Mouse (Mus musculus): ENCODE results near the gene 1110059E24Rik.
"Not testable (repeated sequence)": the region's sequence is repeated elsewhere in the genome, so short reads cannot be mapped to it uniquely, and the experiment has no call there.

Gene 1110059E24Rik

DNA sequence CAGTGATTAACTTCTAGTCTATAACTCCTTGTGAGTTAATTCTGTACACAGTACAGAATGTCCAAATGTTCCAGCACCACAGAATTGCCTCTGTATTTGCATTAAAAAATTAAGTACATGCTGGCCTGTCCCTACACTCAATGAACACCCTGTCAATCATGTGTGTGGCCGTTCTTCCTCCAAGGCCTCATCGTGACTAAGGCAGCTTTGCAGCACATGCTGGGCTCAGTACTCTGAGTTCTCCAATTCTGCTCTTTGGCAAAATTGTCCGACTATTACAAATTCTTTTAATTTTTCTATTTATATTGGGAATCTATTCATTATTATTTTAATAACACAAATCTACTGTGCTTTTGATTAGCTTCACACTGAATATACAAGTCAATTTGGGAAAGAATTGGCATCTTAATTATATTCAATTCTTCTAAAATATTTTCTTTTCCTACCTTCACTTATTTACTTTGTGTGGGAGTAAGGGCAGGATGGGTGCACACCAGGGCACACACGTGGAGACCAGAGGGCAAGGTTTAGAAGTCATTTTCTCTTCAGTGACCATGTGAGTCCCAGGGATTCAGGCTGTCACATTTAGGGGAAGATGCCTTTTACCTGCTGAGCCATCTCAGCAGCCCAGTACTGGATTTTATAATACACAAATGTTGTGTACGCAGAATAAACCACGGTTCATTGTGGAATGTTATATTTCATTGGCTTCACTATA is 26.3 kb downstream of the 1110059E24Rik start:
- no peak for DNase-seq (ENCODE audit: low spot score)

DNA sequence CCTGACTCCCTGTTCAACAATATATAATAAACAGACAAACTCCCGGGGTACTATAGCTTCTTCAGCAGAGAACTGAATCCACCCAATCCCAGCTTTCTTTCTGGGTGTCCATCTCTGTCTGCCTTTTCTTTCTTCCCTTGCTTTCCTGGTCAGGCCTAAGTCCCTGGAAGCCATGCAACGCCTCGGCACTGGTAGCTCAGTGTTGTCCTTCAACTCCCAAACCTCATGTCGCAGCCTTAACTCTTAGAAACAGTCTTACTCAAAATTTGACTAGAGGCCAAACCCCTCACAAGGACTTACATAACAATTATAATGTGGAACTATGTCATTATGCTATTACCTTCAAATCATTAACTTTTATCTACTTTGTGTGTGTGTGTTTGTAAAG is 28.6 kb downstream of the 1110059E24Rik start:
- no peak for DNase-seq (ENCODE audit: low spot score)

DNA sequence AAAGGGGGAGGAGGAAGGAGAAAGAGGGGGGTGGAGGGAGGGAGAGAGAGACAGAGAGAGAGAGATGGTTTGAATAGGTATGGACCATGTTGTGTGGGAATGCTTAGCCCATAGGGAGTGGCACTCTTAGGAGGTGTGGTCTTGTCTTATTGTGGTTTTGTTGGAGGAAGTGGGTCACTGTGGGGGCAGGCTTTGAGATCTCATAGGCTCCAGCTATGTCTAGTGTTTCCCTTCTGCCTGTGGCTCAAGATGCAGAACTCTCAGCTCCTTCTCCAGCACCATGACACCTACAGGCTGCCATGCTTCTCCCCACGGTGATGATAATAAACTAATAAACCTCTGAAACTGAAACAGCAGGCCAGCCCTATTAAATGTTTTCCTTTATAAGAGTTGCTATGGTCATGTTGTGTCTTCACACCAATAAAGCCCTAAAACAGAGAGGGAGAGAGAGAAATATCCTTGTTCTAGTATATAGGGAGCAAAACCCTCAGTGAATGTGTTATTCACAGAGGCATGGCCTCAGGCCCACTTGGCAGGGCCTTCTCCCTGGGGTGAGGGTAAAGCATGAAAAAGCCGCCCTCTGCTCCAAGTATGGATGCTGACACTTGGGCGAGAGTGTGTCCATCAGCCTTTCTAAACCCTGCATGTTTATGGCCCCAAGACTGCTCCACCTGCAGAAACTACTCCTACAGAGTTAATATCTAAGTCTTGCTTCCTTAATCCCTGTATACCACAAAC is 29.2 kb downstream of the 1110059E24Rik start:
- DNase-seq (ENCODE audit: low spot score), result peak; percentile 24

DNA sequence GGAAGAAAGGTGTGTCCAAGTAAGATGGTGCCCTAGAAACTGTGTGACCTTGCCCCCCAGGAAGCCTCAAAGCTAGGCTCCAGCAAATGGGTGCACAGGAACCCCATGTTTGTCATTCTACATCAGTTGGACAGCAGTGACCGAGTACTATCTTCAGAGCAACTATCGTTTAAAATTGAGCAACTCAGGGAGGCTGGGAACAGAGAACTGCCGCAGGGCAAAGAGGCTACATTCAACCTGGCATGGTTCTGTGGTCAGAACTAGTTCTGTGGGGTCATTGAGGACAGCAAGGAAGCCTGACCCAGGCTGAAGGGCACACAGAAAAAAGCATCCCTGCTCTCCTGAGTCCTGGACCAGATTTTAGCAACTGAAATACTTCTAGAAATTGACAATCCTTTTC is 37.0 kb downstream of the 1110059E24Rik start:
- no peak for DNase-seq (ENCODE audit: low spot score)

DNA sequence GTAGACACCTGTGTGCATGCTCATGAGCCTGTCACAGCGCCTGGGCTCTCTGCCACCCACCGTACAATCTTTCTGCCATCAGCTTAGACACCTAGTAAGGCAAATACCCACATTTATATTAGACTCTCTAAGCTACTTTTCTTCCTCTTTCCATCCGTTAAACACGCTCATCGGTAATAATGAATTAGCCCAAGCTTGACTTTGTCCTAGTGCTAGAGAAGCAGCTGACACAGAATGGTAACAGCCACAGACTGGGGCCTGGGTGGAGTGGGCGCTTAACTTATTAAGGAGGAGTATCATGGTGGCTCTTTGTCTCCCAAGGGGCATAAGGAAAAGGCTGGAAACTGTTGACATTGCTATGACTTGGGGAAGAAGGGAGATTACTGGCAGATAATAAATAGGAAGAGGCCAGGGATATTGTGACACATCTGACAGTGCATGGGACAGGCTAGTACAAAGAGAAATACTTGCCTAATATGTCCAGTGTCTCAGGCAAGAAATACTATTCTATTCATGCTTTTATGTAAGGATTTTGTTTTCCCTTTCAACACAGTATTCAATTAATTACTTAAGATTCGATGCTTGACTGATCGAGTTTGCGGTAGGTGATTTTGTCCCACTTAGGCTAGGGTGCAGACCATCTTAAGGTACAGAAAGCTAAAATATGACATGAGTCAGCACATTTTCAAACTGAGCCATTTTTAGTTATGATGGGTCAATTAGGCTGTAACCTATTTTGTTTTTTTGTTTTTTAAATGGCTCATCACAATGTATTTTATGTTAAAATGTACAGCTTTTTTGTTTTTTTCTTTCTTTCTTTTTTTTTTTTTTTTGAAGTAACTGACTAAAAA is 40.8 kb downstream of the 1110059E24Rik start:
- DNase-seq (ENCODE audit: low spot score), result no peak

DNA sequence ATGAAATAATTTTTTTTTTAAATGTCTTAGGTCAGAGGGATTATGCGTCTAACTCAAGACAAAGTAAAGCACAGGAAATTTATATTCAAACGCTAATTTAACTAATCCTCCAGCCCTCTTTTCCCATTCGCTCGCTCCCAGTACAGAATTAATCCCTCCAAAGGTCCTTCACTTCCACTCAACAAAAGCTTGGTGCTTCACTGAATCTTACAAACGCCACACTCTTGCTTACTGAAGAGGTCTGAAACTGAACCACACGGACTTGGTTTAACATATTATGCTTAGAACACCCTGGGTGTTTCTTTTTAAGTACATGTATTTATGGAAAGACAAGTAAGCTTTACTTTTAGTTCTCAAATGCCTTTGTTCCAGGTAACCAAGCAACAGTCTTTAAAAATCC is 41.5 kb downstream of the 1110059E24Rik start:
- DNase-seq (ENCODE audit: low spot score), result no peak

DNA sequence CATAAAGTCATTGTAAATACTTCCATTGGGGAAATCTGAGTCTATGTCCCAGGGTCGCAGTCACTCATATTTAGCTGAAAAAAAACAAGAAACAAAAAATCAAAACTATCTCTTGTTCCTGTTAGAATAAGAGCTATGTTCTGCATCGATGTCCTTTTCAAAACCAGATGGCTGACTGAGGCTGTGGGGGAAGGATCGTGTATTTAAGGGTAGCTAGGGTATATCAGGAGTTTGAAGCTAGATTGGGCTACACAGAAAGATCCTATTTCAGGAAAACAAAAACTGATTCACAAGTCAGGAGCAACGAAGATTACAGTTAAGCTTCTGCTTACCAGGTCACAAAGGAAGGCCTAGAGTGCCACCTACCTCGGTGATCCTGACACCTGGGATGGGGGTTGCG is 42.5 kb downstream of the 1110059E24Rik start:
- DNase-seq (ENCODE audit: low spot score), result no peak

DNA sequence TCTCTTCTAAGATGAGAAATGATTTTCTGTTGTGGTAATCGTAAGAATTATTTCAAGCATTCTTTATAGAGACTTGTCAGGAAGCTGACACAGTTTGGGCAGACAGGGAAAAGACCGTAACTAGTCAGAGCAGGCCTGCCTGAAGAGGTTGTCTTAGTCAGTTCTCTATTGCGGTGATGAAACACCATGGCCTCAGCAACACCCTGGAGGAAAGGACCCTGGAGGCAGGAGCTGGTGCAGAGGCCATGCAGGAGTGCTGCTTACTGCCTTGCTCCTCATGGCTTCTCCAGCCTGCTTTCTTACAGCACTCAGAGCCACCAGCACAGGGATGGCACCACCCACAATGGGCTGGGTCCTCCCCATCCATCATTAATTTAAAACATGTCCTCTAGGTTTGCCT is 47.5 kb downstream of the 1110059E24Rik start:
- no peak for DNase-seq (ENCODE audit: low spot score)

DNA sequence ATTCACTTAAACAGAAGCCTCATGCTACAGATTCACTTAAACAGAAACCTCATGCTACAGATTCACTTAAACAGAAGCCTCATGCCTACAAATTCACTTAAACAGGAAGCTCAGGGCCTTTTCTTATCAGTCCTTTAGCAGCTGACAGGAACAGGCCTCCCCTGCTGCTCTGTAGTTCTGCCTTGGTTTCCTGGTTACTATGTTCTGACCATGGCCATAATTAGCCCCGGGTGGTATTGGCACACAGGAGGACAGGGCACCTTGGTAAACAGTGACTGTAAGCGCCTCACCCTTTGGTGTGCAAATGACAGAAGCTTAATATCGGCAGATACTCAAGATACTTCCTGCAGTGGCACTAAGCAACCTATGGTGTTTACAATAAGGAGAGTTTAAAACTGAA is 48.9 kb downstream of the 1110059E24Rik start:
- DNase-seq (ENCODE audit: low spot score), result no peak

DNA sequence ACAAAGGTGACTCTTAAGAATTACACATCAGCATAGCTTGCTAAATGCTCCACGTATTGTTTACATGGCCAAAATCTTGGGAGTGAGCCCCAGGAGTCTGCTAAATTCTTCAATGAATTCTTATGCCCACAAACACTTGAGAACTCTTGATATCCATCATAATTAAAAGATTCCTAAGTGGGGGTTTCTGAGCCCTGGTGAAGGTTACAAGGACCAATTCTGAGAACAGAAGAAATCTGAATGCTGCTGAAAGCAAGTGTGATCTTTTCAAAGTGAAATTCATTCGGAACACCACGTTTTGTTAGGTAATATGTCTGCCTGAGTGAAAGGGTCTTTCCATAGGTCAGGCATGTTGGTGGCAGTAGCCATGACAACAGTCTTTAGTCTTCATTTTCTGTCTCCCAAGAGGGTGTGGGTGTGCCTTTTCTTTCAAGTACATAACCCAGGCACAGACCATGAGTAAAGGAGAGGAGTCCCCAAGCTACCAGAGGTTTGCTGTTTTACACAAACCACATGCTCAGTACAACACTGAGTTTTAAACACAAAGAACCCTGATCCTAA is 51.2 kb downstream of the 1110059E24Rik start:
- no peak for DNase-seq (ENCODE audit: low spot score)

DNA sequence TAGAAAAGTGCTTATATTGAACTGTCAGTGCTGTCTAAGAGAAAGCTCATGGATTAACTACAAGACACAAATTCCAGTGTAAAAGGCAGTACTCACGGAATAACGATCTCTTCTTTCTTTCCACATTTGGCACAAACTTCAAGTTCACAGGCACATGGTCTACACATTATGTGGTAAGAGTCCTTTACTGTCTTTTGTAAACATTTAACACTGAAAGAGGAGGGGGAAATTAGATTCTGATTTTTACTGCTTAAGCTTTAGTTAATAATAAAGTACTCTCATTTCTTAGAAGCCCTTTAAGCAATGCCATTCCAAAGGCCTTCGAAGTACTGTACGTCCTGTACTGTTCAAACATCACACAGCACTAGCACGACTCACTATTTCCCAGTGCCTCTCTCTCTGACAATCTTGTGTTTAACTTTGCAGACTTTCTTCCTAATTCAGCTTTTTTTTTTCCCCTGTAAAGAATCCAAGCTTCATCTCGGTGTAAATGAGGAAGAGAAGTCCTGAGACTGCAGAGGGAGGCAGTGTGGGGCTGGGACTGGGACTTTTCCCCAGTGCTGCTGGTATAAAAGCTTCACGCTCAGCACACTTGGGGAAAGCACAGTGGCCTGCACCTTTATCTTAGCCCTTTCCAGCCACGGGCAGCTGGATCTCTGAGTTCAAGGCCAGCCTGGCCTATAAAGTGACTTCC is 54.0 kb downstream of the 1110059E24Rik start:
- DNase-seq (ENCODE audit: low spot score), result no peak

DNA sequence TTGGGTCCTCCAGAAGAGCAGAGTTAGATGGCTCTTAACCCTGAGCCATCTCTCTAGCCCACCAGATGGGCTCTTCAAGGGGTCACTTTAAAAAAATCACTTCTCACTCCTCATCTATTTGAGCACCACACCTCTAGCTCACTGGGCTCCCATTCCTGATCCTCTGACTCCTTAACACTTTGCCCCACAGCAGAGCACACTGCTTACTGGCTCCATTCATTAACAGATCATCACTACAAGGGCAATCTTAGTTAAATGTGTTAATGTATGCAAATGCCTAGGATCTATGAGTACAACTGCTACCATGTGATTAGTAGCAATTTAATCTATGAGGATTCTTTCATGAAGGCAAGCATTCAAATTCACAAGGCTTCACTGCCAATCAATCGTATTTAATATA is 58.1 kb downstream of the 1110059E24Rik start:
- no peak for DNase-seq (ENCODE audit: low spot score)

DNA sequence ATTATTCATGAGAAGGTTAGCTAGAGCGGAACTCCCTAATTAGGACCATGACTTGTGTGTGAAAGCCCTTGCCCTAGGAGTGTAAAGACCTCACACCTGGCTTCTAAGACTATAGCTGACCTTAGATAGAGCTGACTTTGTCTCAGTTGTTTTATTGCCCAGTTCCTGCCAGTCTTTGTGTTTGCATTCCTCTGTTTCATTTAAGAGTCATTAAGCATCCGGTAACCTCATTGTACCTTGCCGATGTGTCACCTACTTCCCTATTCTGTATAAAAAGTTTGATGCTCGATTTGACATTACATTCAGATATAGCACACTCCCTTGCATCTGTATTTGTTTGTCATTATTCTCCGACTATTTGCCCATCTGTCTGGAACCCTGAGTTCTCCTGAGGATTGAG is 60.6 kb downstream of the 1110059E24Rik start:
- not testable (repeated sequence) for DNase-seq (ENCODE audit: low spot score)

DNA sequence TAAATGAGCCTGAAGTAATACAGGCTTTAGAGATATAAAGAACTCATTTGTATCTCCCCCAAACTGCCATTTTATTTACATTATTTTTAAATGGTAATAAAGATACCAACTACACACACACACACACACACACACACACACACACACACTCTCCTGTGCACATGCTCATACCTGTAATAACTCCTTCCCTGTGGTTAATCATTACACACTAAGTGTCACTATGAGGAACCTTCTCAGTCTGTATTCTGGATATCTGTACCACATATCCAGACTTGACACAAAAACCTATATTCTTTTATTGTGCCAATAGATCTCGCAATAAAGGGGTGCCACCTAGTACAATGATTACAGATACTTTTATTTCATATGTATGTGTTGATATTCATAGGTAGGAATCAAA is 62.9 kb downstream of the 1110059E24Rik start:
- DNase-seq (ENCODE audit: low spot score), result no peak

DNA sequence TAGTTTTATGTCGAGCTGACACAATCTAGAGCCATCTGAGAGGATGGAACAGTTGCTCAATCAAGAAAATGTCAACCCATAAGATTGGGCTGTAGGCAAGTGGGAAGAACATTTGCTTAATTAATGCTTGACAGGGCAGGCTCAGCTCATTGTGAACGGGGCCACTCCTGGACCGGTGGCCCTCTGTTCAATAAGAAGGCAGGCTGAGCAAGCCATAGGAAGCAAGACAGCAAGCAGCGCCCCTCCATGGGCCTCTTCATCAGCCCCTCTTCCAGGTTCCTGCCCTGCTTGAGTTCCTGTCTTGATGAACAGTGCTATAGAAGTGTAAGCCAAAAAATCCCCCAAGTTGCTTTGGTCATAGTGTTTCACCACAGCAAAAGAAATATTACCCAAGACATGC is 65.2 kb downstream of the 1110059E24Rik start:
- DNase-seq (ENCODE audit: low spot score), result no peak

DNA sequence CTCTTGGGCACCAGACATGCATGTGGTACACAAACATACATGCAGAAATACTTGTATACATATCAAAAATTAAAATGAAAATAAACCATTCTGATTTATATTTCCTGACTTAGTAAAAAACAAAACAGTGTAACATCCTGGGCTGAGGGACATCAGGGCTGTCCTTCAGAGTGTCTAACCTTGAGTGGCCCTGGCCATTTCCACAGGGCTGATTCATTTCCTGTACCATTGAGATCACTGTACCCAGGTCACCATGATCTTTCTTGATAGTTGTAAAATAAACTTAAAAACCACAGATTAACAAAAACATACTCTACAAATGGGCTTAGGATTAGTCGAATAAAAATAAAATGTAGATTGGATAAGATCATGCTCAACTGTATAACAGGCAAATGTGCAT is 66.2 kb downstream of the 1110059E24Rik start:
- DNase-seq (ENCODE audit: low spot score), result no peak

DNA sequence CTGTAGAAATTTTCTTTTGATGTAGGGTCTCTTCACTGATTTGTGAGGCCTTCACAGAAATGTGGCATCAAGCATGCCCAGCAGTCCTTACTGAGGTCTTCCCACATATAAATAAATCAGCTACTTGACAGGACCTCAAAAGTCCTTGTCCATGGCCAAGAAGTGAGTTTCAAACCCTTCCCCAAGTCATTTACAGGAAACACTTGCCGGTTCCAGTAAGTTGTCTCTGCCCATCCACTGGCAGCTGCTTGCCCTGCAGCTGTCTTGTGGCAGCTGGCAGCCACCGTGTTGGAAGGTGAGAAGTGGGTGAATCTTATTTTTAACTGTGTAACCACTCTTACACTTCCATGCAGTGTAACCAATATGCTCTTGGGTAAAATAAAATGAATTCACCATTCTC is 66.9 kb downstream of the 1110059E24Rik start:
- no peak for DNase-seq (ENCODE audit: low spot score)

DNA sequence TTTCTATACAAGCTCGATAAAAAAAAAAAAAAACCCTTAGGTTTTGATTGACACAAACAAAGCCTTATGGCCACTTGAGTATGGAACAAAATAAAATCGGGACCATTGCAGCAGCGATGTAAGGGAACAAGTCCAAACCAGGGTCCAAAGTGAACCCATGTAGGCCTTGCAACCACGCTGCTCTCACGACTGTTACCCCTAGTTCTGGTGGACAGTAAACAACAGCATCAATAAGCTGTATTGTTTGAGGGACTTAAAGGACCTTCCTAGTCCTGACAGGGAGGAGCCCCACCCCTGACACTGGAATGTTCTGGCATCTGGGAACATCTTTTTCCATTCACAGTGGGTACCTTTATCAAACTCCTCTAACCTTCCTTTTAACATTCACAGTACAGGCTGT is 68.8 kb downstream of the 1110059E24Rik start:
- no peak for DNase-seq (ENCODE audit: low spot score)

DNA sequence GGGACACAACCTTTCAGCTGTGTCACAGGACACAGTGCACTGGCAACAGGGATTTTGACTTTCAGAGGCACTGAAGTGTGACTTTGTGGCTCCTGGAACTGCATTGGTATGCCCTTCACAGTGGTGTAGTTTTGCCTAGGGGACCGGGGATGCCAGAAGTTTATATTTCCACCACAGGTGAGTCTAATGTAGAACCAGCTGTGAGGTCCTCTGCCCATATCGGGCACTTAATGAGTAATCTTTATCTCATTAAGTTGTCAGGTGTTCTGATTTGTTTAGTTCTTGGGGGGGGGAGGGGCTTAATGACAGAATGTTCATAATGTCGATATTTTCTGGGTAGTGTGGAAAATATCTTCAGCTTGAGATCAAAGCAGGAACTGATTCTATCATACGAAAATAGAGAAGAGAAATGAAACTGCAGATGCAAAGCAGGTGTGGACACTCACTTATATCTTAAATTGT is 69.2 kb downstream of the 1110059E24Rik start:
- no peak for DNase-seq (ENCODE audit: low spot score)

DNA sequence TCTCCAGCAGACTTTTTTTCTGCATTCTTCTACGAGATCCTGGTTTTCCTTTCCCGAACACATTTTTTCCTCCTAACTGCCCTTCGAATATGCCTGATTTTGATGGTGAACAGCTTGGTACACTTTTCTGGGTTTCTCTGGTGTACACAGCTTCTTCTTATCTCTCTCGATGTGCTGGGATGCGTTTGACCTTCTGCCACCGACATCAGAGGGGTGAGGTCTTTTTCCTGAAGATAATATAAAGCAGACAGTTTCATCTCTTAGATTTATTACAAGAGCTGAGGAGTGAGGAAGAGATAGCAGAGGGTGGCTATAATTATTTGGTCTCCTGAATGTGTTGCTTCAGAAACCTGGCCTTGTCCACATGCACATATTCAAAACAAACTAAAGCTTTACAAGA is 71.4 kb downstream of the 1110059E24Rik start:
- no peak for DNase-seq (ENCODE audit: low spot score)

DNA sequence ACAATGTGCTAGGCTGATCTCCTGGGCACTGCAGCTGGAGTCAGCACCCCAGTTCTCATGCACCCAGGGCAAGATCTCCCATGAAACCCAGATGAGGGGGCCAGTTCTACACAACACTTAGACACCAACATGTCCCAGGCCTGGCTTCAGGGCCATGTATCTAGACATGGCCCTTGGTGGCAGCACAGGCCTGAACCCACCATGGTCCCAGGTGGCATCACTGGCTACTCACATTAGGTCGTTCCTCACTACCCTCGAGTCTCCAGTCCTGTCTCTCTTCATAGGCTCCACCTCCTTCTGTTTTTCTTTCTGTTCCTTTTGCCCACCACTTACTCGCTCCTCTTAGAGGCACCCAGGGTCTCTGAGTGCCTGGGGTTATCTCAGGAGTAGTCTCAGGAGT is 72.9 kb downstream of the 1110059E24Rik start:
- DNase-seq (ENCODE audit: low spot score), result no peak

DNA sequence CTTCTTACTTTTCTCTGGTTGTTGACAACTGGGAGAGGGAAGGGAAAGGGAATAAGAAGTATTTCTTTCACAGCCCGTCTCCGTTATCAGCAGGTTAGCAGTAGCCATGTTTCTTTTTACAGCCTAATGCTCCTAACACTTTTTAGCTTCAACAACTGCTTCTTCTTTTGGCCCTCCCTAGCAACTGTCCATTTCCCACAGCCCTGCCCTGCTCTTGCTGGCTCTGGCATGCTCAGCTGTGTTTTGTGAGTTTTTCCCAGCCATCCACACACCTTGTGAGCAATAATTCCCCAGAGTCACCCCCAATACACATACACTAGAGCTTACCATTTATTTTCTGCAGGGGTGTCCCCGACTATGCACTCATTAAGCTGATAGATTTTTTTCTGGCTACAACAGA is 75.3 kb downstream of the 1110059E24Rik start:
- no peak for DNase-seq (ENCODE audit: low spot score)

Measured in layer of hippocampus, adult 11-12 months (tissue).